Mouse (Mus musculus) gastrocnemius, postnatal 25 days (tissue): ENCODE measurements around the gene Maml1. TPM values are rescaled to one million over a fixed set of nuclear protein-coding genes. Genes with fewer than 3 reads are reported as not detected.

Experiments used
- DNase-seq: peaks from one replicate; pipeline ENCODE4 v3.0.0; 2022
- microRNA-seq, 2 experiments: library from miRNA; unstranded; fragments of <30 nt; microRNA quantifications; one replicate each; pipeline ENCODE4 v1.2.0; 2021; ENCODE audit warnings: borderline replicate concordance in 2 of 2
- total RNA-seq, 2 experiments: library from RNA; stranded (reverse); gene quantifications; 1 replicate in 1 of 2; 2 replicates in 1 of 2; pipeline ENCODE4 v1.2.3; 2021

Maml1 gene
- total RNA-seq, 2 experiments from 2014 or later, result 5.1 to 5.8 TPM

DNA sequence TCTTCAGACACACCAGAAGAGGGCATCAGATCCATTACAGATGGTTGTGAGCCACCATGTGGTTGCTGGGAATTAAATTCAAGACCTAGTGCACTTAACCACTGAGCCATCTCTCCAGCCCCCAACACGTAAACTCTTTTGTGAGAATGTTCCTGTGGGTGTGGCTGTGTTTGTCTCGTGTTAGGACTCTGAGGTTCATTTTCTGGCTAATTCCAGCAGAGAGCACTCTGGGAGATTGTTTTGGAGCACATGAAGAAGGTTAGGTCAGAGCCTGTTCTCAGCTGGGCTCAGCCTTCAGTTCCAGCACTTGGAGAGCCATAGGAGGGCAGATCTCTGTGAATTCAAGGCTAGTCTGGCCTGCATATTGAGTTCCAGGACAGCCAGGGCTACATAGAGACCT, 72.3 kb downstream of the Maml1 start:
- DNase-seq, result no peak

- DNase-seq, result no peak
Observed at GRCm38 (mm10) chr11:50217811-50218210, 74.3 kb downstream of the Maml1 start.

- DNase-seq, result no peak
Observed at GRCm38 (mm10) chr11:50216724-50217366, 75.3 kb downstream of the Maml1 start.

DNA sequence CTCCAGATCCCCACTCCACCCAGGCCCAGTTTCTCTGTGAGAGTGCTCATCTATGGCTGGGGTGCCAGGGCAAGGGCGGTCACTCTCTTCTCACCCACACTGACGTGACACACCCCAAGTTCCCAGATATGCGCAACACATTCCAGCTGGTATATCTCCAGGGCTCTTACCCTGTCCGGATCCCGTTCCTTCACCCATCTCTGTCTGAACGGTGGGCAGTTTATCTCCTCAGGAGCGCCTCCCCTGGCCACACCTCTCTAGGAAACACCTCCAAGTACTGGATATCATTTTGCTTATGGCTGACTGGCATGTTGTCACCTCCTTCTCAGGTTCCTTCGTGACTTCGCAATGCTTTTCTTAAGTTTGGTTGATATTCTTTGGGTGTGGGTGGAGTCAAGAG, 76.5 kb downstream of the Maml1 start:
- DNase-seq, result no peak

GRCm38 (mm10) chr11:50214631-50215030, 77.5 kb downstream of the Maml1 start:
- no peak for DNase-seq

DNA sequence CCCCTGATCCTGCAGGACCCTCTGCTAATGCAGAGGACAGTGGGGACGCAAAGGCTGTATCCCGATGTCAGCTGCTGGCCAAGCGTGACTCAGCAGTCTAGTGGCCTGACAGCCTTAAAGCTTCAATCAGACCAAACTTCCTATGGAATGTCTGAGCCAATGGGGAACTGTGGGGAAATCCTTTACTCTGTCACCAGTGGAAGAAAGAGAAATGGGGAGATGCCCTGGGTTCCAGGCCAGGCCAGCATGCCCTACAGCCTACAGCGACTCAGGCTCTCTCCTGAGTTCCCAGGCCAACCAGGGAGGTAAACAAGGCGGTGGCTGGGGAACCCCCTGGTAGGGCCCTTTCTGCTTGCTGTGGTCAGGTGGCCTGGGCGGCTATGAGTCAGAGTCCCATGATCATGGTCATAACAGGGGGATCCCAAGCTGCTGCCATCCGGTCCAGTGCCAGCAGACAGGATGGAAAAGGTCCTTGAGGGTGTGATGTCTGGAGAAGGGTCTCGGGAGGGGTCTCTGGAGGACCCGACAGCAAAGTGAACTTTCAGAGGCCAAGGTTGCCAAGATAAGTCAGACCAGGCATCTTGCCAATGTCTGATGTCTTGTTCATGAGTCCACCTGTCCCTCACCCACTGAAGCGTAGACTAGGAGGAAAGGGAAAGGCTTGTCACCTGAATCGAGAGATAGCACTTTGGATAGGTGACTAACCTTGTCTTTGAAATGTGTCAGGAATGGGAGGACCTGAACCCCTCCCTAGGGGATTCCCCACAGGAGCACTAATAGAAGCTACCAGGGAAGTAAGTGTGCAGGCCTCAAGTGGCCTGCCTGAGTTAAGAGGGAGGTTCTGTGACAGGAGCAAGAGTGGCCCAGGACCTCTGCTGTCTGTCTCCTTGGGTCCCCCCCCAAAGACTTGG, 79.0 kb downstream of the Maml1 start:
- peak; percentile 84 for DNase-seq

DNA sequence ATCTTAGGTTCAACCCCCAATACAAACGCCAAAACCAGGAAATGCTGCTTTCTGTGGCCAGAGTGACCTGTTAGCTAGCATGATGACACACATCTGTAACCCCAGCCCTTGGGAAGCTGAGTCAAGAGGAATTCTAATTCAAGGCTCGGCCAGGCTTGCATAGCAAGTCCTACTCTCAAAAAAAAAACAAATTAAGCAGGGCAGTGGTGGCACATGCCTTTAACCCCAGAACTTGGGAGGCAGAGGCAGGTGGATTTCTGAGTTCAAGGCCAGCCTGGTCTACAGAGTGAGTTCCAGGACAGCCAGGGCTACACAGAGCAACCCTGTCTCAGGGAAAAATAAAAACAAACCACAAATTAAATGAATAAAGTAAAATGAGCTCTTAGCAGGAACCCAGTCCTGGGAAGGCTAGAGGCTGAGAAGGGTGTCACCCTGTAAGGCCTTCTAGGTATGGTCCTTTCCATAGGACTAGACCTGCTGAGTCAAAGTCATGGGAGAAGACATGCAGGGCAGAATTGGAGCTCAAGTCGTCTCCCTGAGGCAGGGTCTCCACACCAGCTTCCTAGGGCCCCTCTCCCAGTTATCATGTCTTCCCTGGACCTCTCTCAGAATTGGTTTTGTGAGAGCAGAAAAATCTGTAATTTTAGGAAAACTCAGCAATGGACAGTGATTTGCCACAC, 79.9 kb downstream of the Maml1 start:
- no peak for DNase-seq

DNA sequence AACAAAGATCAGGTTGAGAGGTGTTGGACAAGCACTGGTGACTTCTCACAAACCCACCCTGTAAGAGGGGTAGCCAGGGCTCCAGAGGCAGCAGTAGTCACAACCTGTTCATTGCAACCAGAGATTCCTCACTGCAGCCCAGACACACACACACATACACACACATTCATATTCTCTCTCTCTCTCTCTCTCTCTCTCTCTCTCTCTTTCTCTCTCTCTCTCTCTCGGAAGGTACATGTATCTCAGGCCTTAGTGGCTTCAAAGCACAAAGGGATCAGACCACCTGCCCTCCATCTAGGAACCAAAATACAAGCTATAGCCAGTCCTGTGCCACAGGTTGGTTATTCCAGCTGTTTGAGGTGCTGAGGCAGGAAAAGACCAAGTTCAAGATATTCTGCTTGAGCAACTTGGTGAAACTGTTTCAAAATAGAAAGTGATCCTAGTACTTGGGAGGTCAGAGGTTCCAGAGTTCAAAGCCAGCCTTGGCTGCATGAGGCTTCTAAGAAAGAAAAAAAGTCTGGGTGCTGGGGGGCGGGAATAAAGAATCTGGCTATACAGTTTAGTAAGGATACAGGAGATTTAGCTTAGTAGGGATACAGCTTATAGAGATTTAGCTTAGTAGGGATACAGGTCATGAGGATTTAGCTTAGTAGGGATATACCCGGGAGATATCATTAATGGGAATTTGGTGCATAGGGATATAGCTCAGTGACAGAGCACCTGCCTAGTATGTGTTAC, 80.6 kb downstream of the Maml1 start:
- DNase-seq, result no peak

GRCm38 (mm10) chr11:50210505-50211151, 81.5 kb downstream of the Maml1 start, which contains the start of the genes Sqstm1 and Mgat4b:
Gene Sqstm1, minus strand, starts transcription at chr11:50210827.
Gene Mgat4b, plus strand, starts transcription at chr11:50210890.
- DNase-seq, result peak; percentile 79

DNA sequence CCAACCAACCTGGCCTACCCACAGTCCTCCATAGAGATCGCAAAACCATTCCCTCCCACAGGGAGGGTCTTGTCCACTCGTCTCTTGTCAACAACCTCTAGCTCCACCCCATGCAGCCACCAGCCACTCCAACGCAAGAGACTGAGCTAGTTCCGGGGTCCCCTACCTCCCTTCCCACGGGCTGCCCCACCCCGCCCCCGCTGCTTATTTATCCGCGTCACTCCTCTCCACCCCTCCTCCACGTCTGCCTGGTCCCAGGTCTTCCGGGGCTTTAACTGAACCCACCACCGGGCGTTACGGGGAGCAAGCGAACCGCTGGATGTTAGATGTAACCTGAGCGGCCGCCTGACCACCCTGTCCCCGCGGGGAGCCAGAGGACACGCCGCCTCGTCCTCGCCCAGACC, 82.0 kb downstream of the Maml1 start:
- peak; percentile 96 for DNase-seq

DNA sequence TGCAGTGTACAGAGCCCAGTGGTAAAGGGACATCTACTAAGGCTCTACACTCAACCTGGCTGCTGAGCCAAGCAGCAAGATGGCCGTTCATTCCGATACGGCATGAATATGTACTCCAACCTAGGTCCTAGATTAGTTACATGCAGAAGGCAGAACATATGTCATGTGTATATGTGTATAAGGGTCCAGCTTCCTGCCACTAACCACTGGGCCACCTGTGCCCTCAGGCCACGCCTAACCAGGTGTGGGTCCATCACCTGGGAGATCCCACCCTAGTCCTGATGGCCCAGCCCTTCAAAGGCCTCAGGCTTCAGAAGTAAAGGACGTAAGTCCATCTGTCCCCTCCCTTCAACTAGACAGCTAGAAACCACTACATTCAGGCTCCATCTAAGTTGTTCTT, 84.1 kb downstream of the Maml1 start:
- DNase-seq, result no peak

- DNase-seq, result no peak
Observed at GRCm38 (mm10) chr11:50207344-50207743, 84.8 kb downstream of the Maml1 start.

DNA sequence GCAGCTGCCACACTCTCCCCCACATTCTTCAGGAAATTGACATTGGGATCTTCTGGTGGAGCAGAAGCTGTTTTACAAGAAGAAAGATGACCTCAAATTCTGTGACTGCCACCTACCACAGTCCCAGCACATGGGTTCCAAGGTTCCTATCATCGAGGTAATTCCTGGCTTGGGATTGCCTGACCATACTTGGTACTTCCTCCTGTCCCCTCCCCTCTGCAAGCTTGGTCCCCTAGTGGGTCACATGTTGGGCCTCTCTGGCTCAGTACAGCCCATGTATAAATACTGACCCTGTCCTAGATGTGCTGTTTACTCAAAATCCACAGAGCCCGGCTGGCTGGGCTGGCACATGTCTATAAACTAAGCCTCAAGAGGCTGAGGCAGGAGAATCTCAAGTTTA, 86.1 kb downstream of the Maml1 start:
- DNase-seq, result no peak

Small RNAs within 50 kb of the gene (microRNA-seq; reads per million reads assigned to microRNA genes)
- 0.53 to 0.74 reads per million in 2 experiments for gene Mir6919

Other genes starting within 250 kb of the Maml1 start
- gene Tbc1d9b, start 160.9 kb downstream of the Maml1 start, total RNA-seq, result 10 to 100 TPM; 19.8 to 27.3 TPM
- gene Mrnip, start 117.9 kb downstream of the Maml1 start, total RNA-seq, result 1 to 10 TPM; 2.8 TPM
- gene Sqstm1, start 81.5 kb downstream of the Maml1 start, total RNA-seq, result 100 to 1,000 TPM; 335 to 433 TPM
- 10 to 100 TPM; 27.6 to 38.9 TPM for gene Mgat4b, start 81.4 kb downstream of the Maml1 start, total RNA-seq
- gene Ltc4s, start 53.7 kb downstream of the Maml1 start, total RNA-seq, result 1 to 10 TPM; 2.9 to 3.7 TPM
- 100 to 1,000 TPM in 1 of 2 experiments, 10 to 100 TPM in 1; 98.6 to 108 TPM for gene Canx, start 33.4 kb upstream of the Maml1 start, total RNA-seq
- gene Cby3, start 62.2 kb upstream of the Maml1 start, total RNA-seq, result not detected
- 10 to 100 TPM; 79.5 to 83.6 TPM for gene Hnrnph1, start 84.7 kb upstream of the Maml1 start, total RNA-seq
- gene Rufy1, start 138.8 kb upstream of the Maml1 start, total RNA-seq, result 10 to 100 TPM; 17.9 to 21.6 TPM